In the genomic region with DNA sequence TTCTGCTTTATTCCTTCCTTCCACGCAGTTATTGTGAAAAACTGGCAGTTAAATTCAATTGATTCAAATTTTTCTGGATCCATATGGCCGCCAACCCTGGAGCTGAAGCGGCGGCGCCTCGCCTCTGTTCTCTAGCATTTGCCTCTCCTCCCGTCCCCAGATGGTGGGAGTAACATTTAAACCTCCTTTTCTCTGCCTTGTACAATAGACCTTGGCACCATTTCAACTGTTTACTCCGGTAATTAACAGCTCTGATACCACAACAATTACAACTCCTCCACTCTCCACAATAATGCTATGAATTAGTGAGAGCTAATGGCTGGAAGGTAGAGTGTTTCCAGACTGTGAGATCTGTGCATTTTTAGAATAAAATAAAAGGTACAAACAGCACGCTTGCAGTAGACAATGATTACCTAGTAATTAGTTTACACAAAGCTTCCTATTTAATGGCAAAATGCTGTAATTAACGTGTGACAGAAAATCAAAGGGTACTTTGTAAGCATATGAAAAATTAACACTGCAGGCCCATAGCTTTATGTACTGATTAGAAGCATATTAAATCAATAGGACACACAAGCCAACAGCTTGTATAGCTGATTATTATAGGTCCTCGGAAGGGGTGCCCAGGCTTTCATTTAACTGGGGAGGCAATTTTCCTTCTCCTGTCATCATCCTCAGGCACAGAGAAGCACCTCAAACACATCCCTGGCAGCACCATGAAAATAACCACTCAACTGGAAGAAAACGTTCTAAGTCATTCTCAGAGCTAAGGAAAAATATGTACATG, we compare ENCODE assay signal across 14 mouse cellular contexts.
DNase-seq lines count a peak whose midpoint lies in the region; ATAC-seq lines count a peak whose summit lies in the region.
"Had no signal": no experiment of that assay in that cellular context is flagged by ENCODE, and none has a peak within 500 bp of the region (broad histone marks: within the 10 kb centered on the region; RNA-seq: fewer than 3 reads in every experiment).

No protein-coding gene starts in this region.

- H3K4me2 ChIP-seq in forebrain, embryonic 11.5 days (ENCODE audit: low read depth, low read length, severe bottlenecking): no peak overlapping the region
- H3K4me2 ChIP-seq in midbrain, embryonic 14.5 days (ENCODE audit: low read length): no peak overlapping the region
- H3K4me2 ChIP-seq: embryonic facial prominence, embryonic 15.5 days; heart, embryonic 12.5 days; liver, embryonic 12.5 days had no signal

- H3K4me3 ChIP-seq in forebrain, embryonic 11.5 days (ENCODE audit: low read depth, low read length): no peak overlapping the region
- H3K4me3 ChIP-seq in forebrain, embryonic 10.5 days: no peak overlapping the region
- no peak overlapping the region for H3K4me3 ChIP-seq in midbrain, embryonic 14.5 days (replicated peaks; ENCODE audit: low read depth, low read length)
- H3K4me3 ChIP-seq: embryonic facial prominence, embryonic 15.5 days; heart, embryonic 12.5 days; left cerebral cortex, adult 2 months; liver, embryonic 12.5 days had no signal

- WGBS in forebrain, embryonic 11.5 days: 38% methylated on average over 12 of the region's 12 CpGs
- WGBS in forebrain, embryonic 10.5 days: 60% methylated on average over 12 of the region's 12 CpGs
- WGBS in midbrain, embryonic 14.5 days: 30% methylated on average over 12 of the region's 12 CpGs

- peaks cover 31% of the 10 kb centered on the region for H3K27me3 ChIP-seq in forebrain, embryonic 11.5 days (ENCODE audit: control insufficient read depth, insufficient read depth, low read length)
- peaks cover 87% of the 10 kb centered on the region for H3K27me3 ChIP-seq in forebrain, embryonic 10.5 days (ENCODE audit: poor library complexity, severe bottlenecking)
- no peaks in the 10 kb centered on the region for H3K27me3 ChIP-seq in midbrain, embryonic 14.5 days (ENCODE audit: control insufficient read depth, insufficient read depth, low read length)
- H3K27me3 ChIP-seq: liver, embryonic 12.5 days had no signal

- peak; percentile 58 for DNase-seq in forebrain, embryonic 11.5 days (ENCODE audit: low spot score)
- no peak for DNase-seq in forebrain, embryonic 10.5 days (ENCODE audit: extremely low spot score, low spot score)
- peak; percentile 20 for DNase-seq in right cerebral cortex, postnatal 4 days
- no peak for DNase-seq in right cerebral cortex, postnatal 14 days
- DNase-seq in midbrain, embryonic 14.5 days: peak; percentile 79
- no peak for DNase-seq in left cerebral cortex, postnatal 10 days (ENCODE audit: extremely low spot score in 1 of 2, low spot score in 2 of 2)
- no peak for DNase-seq in heart, postnatal 14 days
- DNase-seq in adipocyte (ENCODE audit: low spot score): no peak
- DNase-seq: lung, postnatal 14 days had no signal

- intact Hi-C loops in left cerebral cortex, postnatal 10 days (cut with DNase I): no loop called here
- intact Hi-C loops in heart, postnatal 14 days (cut with DNase I): no loop called here

- H3K4me1 ChIP-seq in forebrain, embryonic 11.5 days (replicated peaks; ENCODE audit: control insufficient read depth, insufficient read depth, low read length): peaks cover 10% of the 10 kb centered on the region; the same call in 1 of the 2 replicates
- H3K4me1 ChIP-seq in forebrain, embryonic 10.5 days: peaks cover 32% of the 10 kb centered on the region
- H3K4me1 ChIP-seq in midbrain, embryonic 14.5 days (ENCODE audit: control insufficient read depth, insufficient read depth, low read length): peaks cover 8% of the 10 kb centered on the region

- H3K9me3 ChIP-seq in forebrain, embryonic 11.5 days (ENCODE audit: control insufficient read depth, low read length): no peaks in the 10 kb centered on the region
- H3K9me3 ChIP-seq in forebrain, embryonic 10.5 days: no peaks in the 10 kb centered on the region
- H3K9me3 ChIP-seq in midbrain, embryonic 14.5 days (ENCODE audit: control insufficient read depth, low read length): no peaks in the 10 kb centered on the region
- H3K9me3 ChIP-seq: embryonic facial prominence, embryonic 15.5 days; G1E; heart, embryonic 12.5 days; liver, embryonic 12.5 days had no signal

- no peak overlapping the region for H3K27ac ChIP-seq in forebrain, embryonic 11.5 days (ENCODE audit: low read depth, low read length)
- no peak overlapping the region for H3K27ac ChIP-seq in forebrain, embryonic 10.5 days
- peak overlapping the region; percentile 47 for H3K27ac ChIP-seq in midbrain, embryonic 14.5 days (replicated peaks; ENCODE audit: low read depth, low read length)
- H3K27ac ChIP-seq: embryonic facial prominence, embryonic 15.5 days; left cerebral cortex, adult 2 months; liver, embryonic 12.5 days had no signal

- peak; percentile 65; the same call in 1 of the 2 replicates for ATAC-seq in forebrain, embryonic 11.5 days (replicated peaks; ENCODE audit: low FRiP score)
- ATAC-seq in midbrain, embryonic 14.5 days (ENCODE audit: low FRiP score, low TSS enrichment): no peak; the same call in 1 of the 2 replicates
- ATAC-seq: liver, embryonic 12.5 days had no signal

- no peaks in the 10 kb centered on the region for H3K36me3 ChIP-seq in forebrain, embryonic 11.5 days (ENCODE audit: control insufficient read depth, insufficient read depth, low read length)
- no peaks in the 10 kb centered on the region for H3K36me3 ChIP-seq in forebrain, embryonic 10.5 days (replicated peaks)
- no peaks in the 10 kb centered on the region for H3K36me3 ChIP-seq in midbrain, embryonic 14.5 days (ENCODE audit: control insufficient read depth, insufficient read depth, low read length)
- H3K36me3 ChIP-seq: embryonic facial prominence, embryonic 15.5 days; G1E; heart, embryonic 12.5 days; liver, embryonic 12.5 days had no signal

- H3K9ac ChIP-seq in forebrain, embryonic 11.5 days (ENCODE audit: low read length): no peak overlapping the region
- H3K9ac ChIP-seq in midbrain, embryonic 14.5 days (replicated peaks; ENCODE audit: low read length): no peak overlapping the region
- H3K9ac ChIP-seq: embryonic facial prominence, embryonic 15.5 days; heart, embryonic 12.5 days; liver, embryonic 12.5 days had no signal

Comparison
In these comparisons a context has a peak if more than half of its experiments do, and no peak if none do; other contexts are left out.
1. DNase-seq: peak in forebrain, embryonic 11.5 days (single experiment), right cerebral cortex, postnatal 4 days (single experiment) and midbrain, embryonic 14.5 days (single experiment); none in forebrain, embryonic 10.5 days (single experiment), right cerebral cortex, postnatal 14 days (single experiment), left cerebral cortex, postnatal 10 days (0 of 2), heart, postnatal 14 days (0 of 2) and adipocyte (single experiment).